Mouse (Mus musculus) splenic B cell, adult 2 months (primary cell): ENCODE results near the gene Smyd3.
"Not testable (repeated sequence)": the region's sequence is repeated elsewhere in the genome, so short reads cannot be mapped to it uniquely, and the experiment has no call there.

Experiments used
- DNase-seq: peaks from one replicate; pipeline ENCODE4 v3.0.0-alpha.2; 2011; ENCODE audit warnings: low read depth, low spot score
- H3K27me3 ChIP-seq: 2 replicates; pipeline ENCODE4 v1.6.1; 2012; ENCODE audit warnings: mild to moderate bottlenecking, low read length, moderate library complexity, mixed read lengths; ENCODE audit not compliant: control insufficient read depth, poor library complexity, insufficient read depth, severe bottlenecking
- H3K36me3 ChIP-seq: 2 replicates; pipeline ENCODE4 v1.6.1; 2012; ENCODE audit warnings: mild to moderate bottlenecking, low read length, moderate library complexity, mixed read lengths; ENCODE audit not compliant: control insufficient read depth, poor library complexity, insufficient read depth, severe bottlenecking

The Smyd3 gene

DNA sequence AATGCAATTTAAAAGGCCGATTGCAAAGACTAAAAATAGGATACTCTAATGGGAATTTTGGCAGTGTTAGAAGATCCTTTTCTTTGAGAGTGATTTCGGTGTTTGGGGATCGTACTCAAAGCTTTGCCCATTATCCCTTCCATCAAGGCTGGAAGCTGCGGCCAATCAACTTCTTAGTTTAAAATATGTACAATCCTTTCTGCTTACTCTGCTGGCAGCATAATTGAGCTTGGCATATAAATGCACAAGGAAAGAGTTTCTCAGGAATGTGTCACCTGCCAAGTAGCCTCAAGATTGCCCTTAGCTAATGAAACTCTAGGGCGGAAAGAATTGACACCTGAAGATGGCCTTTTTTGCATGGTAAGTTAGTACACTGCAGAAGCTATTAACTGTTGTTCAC is 29.3 kb upstream of the Smyd3 start:
- DNase-seq, result no peak
- Histone ChIP-seq H3K27me3 (no peaks in the 10 kb centered on the region), H3K36me3 (no peaks in the 10 kb centered on the region)

GRCm38 (mm10) chr1:179546551-179546917 is 28.7 kb upstream of the Smyd3 start:
- DNase-seq, result no peak
- no peaks in the 10 kb centered on the region for H3K36me3 ChIP-seq
- H3K27me3 ChIP-seq, result no peaks in the 10 kb centered on the region

GRCm38 (mm10) chr1:179545768-179546550 is 28.1 kb upstream of the Smyd3 start, which contains the start of the genes Tfb2m and Cnst:
Gene Tfb2m, minus strand, starts transcription at chr1:179546267.
Gene Cnst, plus strand, starts transcription at chr1:179546370.
- DNase-seq, result peak; percentile 99
- not testable (repeated sequence) for H3K36me3 ChIP-seq, H3K27me3 ChIP-seq

DNA sequence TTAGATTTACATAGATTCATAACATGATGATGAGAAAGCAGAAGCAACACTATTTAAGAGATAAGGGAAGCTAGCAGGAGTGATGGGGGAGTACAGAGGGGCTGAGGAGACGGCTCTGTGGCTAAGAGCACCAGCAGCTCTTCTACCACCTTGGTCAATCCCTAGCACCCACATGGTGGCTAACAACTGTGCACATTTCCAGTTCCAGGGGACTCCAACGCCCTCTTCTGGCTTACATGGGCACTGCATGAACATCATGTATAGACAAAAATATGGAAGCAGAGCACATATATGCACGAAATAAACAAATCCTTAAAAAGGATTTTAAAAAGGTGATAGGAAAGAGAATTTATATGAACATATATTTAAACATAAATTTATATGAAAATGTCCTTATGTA is 23.7 kb upstream of the Smyd3 start:
- peak; percentile 51 for DNase-seq
- peaks cover 6% of the 10 kb centered on the region; the same call in 1 of the 2 replicates for H3K36me3 ChIP-seq
- H3K27me3 ChIP-seq, result no peaks in the 10 kb centered on the region

DNA sequence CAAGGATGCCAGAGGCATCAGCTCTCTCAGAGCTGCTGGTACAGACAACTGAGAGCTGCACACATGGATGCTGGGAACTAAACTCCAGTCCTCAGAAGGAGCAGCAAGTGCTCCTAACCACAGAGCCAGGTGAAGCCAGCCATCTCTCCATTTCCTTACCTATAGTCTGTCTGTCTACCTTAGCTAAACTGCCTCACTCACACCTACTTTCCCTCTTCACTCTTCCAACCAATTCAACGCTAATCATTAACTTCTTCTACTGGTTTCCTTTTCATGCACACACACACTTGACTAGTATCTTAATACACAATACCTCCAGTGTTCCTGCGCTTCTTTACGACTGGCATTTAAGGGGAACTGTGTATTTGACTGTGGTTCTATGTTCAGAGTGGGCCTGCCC is 22.0 kb upstream of the Smyd3 start:
- DNase-seq, result no peak
- Histone ChIP-seq H3K36me3 (peaks cover 6% of the 10 kb centered on the region; the same call in 1 of the 2 replicates), H3K27me3 (no peaks in the 10 kb centered on the region)

DNA sequence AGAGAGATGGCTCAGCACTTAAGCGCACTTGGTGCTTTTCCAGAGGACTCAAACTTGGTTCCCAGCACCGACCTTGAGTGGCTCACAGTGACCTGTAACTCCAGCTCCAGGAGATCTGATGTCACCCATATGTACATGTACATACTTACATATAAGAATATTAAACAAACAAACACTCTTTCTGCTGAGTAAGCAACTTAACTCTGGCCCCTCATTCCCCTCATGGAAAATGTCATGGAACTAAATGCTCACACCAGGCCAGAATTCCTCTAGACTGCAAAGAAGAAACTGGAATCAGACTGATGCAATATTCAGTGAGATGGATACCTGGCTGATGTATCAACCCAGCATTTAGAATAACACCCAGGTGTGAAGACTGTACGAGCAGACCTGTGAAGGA is 21.2 kb upstream of the Smyd3 start:
- no peak for DNase-seq
- Histone ChIP-seq H3K27me3 (no peaks in the 10 kb centered on the region), H3K36me3 (peaks cover 6% of the 10 kb centered on the region; the same call in 1 of the 2 replicates)

DNA sequence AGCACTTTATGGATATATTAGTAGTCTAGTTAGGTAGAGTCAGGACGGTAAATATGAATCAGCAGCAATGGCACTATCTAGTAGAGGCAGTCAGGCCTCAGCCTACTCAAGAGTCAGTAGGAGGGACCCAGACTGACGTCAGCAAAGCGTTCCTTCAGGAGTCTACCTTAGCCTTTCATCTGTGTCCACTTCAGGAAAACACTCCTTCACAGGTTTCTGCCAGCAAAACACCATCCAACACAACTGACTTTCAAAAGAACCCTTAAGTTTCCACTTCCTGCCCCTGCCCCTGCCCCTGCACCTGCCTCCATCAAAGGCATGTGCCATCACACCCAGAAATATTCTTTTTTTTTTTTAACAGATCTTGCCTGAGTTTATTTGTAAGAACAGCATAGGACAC is 2.1 kb upstream of the Smyd3 start:
- Histone ChIP-seq H3K36me3 (no peaks in the 10 kb centered on the region), H3K27me3 (no peaks in the 10 kb centered on the region)
- no peak for DNase-seq

- Histone ChIP-seq H3K27me3 (no peaks in the 10 kb centered on the region), H3K36me3 (no peaks in the 10 kb centered on the region)
- peak; percentile 28 for DNase-seq
Observed at GRCm38 (mm10) chr1:179516941-179517712, 714 bp downstream of the Smyd3 start.

GRCm38 (mm10) chr1:179511895-179512294 is 5.9 kb downstream of the Smyd3 start:
- Histone ChIP-seq H3K36me3 (no peaks in the 10 kb centered on the region), H3K27me3 (no peaks in the 10 kb centered on the region)
- DNase-seq, result no peak

DNA sequence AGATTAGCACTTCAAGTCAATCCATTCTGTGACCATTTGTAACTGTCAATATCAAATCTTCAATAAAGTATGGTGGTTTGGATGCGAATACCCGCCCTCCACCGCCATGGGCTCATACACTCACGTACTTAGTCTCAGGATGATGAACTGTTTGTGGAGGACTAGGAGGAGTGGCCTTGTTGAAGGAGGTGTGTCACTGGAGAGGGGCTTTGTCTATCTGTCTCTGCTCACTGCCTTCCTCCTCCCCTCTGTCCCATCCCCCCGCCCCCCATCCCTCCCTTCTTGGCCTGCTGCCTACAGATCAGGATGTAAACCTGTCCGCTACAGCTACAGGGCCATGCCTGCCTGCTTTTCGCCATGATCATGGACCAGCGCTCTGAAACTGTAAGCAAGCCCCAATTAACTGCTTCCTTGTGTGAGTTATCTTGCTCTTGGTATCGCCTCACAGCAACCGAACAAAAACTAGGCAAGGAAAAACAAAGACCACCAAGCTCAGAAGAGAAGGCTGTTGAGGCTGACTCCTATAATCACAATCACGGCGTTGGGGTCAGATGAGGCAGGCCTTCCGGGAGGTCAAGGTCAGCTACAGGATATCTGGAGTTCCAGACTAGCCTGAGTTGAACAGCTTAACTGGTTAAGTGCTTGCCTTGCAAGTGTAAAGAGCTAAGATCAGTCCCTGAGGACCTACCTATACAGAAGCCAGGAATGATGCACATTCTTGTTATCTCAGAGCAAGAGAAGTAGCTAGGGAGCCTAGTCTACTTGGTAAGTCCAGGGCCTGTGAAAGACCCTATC is 7.1 kb downstream of the Smyd3 start:
- no peaks in the 10 kb centered on the region for H3K27me3 ChIP-seq
- H3K36me3 ChIP-seq, result no peaks in the 10 kb centered on the region
- no peak for DNase-seq

DNA sequence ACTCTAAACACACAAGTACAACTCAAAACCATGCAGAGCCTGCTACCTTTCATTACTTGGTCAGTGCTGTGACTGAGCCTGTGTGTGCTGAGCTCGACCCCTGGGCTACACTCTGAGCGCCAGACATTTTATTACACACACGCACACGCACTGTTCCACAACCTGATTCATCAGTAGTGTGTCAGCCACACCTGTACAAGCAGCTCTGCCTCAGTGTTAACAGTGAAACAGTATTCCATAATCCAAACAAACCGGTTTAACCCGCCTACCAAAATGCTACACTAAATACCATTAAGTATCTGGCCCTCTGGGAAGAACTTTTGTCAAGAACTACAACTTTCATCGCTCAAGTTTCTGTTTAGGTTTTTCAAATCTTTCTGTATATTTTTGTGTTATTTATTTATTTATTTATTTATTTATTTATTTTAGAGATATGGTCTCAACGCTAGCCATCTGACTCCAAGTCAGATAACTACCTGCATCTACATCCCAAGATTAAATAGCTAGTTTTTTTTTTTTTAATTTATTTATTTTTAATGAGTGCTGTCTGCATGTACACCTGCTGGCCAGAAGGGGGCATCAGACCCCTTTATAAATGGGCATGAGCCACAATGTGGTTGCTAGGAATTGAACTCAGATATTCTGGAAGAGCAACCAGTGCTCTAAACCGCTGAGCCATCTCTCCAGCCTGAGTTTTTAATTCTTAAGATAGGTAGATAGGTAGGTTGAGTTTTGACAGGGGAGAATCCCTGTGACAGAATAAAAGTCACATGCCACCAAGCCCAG is 11.1 kb downstream of the Smyd3 start:
- DNase-seq, result peak; percentile 66
- H3K36me3 ChIP-seq, result no peaks in the 10 kb centered on the region
- H3K27me3 ChIP-seq, result no peaks in the 10 kb centered on the region

- peak; percentile 53 for DNase-seq
- no peaks in the 10 kb centered on the region for H3K27me3 ChIP-seq
- H3K36me3 ChIP-seq, result no peaks in the 10 kb centered on the region
Observed at GRCm38 (mm10) chr1:179502565-179502964, 15.3 kb downstream of the Smyd3 start.

DNA sequence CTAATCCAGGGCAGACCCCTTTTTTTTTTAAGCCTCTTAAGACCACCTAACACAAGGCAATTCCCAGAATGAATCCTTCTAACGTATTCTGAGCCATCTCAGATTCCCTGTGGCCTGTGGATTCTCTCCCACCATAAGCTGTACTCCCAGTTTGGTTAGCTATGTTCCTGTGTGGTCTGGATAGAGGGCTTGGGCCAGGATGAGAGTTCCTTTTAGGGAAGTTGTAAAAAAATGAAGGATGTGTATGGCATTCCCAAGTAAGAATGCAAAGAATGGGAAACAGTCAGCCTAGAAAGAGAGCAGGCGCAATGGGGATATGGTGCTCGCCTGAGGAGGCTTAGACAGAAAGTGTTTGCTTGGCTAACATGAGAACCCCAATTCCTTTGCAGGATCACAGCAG is 18.6 kb downstream of the Smyd3 start:
- DNase-seq, result no peak
- no peaks in the 10 kb centered on the region for H3K36me3 ChIP-seq

DNA sequence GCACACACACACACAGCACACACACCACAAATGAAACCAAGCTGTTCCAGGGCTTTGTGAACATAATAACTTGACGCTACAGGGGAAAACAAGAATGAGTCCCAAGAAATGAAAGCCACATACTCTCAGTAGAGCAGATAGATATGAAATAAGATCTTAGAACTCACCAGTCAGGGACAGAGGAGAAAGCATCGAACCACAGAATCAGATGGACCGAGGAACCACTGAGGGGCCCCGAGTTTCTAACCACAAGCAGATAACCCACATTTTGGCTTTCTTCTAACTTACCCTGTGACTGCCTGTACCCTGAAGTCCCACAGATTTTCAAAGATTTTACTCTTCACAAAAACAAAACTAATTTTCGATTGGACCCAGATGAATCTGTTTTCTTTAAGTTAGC is 24.9 kb downstream of the Smyd3 start:
- no peak for DNase-seq
- Histone ChIP-seq H3K27me3 (no peaks in the 10 kb centered on the region), H3K36me3 (no peaks in the 10 kb centered on the region)

More for the DNA sequence above, 18.6 kb downstream of the Smyd3 start:
- H3K27me3 ChIP-seq, result no peaks in the 10 kb centered on the region
